Mouse (Mus musculus) C2C12 (cell line): ENCODE measurements around the gene Hip1r.

ENCODE experiments used
- CEBPB ChIP-seq: IDR thresholded peaks from one replicate; pipeline ENCODE4 v1.6.1; 2011; ENCODE audit warnings: low read depth, mild to moderate bottlenecking, control low read depth, moderate library complexity
- CTCF ChIP-seq: IDR thresholded peaks from one replicate; pipeline ENCODE4 v1.5.1; 2011; ENCODE audit not compliant: control insufficient read depth, insufficient read depth, insufficient read length
- USF1 ChIP-seq: IDR thresholded peaks from one replicate; pipeline ENCODE4 v1.6.1; 2011; ENCODE audit warnings: low read depth, mild to moderate bottlenecking, control low read depth, moderate library complexity

DNA sequence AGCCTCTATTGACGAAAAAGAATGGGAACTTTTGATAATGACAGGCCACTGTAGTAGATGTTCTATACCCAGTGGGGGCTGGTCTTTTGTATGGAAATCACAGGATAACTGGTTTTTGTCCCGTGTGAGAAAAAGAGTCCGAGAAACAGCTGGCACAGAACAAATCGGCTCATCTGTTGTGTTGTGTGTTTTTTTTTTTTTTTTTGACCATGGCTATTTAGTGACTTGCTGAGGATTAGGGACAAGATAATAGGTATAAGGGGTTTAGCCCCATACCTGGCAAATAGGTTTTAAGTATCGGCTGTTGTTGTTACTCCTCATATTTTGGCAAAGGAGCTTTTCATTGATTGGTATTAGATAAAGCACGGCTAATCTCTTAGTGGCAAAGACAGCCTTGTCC is 975 bp upstream of the Hip1r start:
- TF ChIP-seq CEBPB (no peak), CTCF (no peak), USF1 (no peak)
